Mouse (Mus musculus) naive thymus-derived CD4-positive, alpha-beta T cell, adult 2 months (primary cell): ENCODE data around the gene Cpsf3.

ENCODE experiments used
- DNase-seq: peaks from one replicate; pipeline ENCODE4 v3.0.0-alpha.2; 2011; ENCODE audit warnings: low read depth

Gene Cpsf3

GRCm38 (mm10) chr12:21289651-21290050 is 4.5 kb downstream of the Cpsf3 start:
- no peak for DNase-seq

GRCm38 (mm10) chr12:21298856-21299255 is 13.7 kb downstream of the Cpsf3 start:
- DNase-seq, result no peak

- DNase-seq, result no peak
Measured at GRCm38 (mm10) chr12:21301324-21301723, 16.1 kb downstream of the Cpsf3 start.

GRCm38 (mm10) chr12:21301932-21302331 is 16.7 kb downstream of the Cpsf3 start:
- DNase-seq, result no peak

DNA sequence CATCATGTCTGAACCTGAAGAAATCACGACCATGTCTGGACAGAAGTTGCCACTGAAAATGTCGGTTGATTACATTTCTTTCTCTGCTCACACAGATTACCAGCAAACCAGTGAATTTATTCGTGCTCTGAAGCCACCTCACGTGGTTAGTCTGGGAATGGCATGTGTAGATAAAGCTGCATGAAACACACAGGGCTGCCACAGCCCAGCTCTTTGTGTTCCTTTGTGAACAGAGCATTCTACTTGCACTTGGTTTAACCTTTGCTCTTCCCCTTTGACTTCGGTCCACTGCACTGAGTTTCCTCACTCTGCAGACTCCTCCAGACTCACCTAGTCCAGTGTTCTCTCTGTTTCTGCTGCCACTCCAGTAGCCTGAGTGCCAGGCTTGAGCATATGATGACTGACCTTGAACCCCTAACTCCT is 17.2 kb downstream of the Cpsf3 start:
- no peak for DNase-seq

GRCm38 (mm10) chr12:21305741-21306140 is 20.6 kb downstream of the Cpsf3 start:
- DNase-seq, result no peak

DNA sequence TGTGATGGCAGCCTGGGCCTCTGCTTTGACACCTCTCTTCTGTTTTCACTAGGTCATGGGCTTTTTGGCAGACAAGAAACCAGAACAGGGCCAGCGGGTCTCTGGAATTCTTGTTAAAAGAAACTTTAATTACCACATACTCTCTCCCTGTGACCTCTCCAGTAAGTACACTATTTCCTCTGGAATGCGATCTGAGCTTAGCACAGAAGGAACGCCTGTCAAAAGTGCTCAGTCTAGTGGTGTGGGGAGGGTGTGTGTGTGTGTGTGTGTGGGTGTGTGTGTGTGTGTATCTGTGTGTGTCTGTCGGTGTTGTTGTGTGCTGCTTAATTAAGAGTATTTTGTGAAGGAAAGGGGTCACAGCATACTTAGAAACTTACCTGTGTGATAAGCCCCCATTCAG is 21.5 kb downstream of the Cpsf3 start:
- DNase-seq, result no peak

DNA sequence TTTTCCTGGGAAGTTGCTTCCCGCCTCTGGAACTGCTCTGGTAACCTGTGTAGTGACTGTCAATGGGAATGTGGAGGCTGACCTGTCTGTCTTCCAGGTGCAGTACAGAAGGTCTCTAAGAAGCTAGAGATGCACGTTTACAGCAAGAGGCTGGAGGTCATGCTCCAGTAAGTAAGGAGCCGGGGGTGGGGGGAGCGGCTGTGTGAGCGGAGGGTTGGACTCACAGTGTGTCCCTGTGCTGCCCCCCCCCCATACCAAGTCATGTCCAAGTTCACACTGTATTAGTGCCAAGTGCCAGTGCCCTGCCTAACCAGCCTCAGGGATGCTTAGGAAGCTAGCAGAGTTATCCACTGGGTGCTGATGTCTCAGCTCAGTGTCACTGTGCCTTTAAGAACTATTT is 27.0 kb downstream of the Cpsf3 start:
- no peak for DNase-seq

DNA sequence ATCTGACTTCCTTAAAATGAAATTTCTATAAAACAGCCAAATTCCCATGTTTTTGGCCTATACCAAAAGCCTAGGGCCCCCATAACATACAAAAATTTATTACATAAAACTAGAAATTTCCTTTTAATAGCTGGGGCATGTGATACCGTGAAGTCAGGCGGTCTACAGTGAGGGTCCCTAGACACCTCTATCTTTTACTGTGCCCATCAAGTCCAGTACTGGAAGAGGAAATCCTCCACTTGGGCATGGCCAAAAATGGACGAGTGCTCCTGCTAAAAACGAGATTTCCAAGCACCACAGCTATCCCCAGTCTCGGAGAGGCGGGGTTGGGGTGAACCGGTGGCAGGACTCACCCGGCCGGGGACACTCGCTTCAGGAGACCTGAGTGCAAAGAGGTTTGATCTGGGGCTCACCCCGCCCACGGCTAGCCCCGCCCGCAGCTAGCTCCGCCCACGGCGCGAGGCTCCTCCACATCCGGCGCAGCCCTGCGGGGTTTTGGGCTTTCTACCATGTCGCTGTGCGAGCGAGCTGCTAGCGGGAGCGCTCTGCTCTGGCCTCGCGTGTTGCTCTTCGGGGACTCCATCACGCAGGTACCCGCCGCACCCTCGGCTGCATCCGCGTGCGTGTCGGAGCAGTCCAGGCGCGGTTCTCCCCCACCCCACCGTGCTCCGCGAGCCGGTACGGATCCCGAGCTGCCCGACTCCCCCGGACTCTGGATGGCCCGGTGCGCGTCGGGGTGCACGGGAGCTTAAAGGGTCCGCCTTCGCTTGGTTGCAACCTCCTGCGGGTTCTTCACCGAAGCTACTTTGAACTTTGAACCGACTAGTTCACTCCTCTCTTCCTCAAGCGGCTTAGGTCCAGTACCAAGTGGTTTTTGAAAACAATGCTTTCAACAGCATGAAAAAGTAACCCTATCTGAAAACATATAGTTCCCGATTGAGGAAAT is 31.0 kb downstream of the Cpsf3 start, which contains the start of gene Iah1:
Gene Iah1, plus strand, starts transcription at position 467 of the 946 bp plus-strand sequence.
- DNase-seq, result peak; percentile 94

- peak; percentile 21 for DNase-seq
Measured at GRCm38 (mm10) chr12:21316869-21317265, 31.7 kb downstream of the Cpsf3 start.

- peak; percentile 87 for DNase-seq
Measured at GRCm38 (mm10) chr12:21318143-21318895, 33.1 kb downstream of the Cpsf3 start.

DNA sequence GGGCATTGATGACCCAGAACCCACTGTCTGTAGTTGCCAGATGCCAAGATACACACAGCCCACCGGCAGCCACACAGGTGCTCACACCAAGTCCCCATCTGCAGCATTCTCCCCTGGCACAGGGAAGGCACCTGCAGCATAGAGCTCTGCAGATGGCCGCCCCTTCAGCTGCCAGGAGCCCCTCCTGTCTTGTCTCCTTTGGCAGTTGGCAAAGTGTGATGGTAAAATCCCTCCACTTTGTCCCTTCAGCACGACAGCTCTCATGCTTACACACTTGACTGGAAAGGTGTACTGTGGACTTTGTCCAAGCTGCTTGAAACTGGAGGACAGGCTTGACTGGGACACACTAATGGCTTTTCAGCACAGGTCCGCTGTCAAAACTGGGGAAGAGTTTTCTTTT is 35.1 kb downstream of the Cpsf3 start:
- DNase-seq, result no peak

GRCm38 (mm10) chr12:21321170-21321569 is 36.0 kb downstream of the Cpsf3 start:
- no peak for DNase-seq

- DNase-seq, result no peak
Measured at GRCm38 (mm10) chr12:21322296-21322695, 37.1 kb downstream of the Cpsf3 start.

- no peak for DNase-seq
Measured at GRCm38 (mm10) chr12:21322856-21323255, 37.7 kb downstream of the Cpsf3 start.

- DNase-seq, result no peak
Measured at GRCm38 (mm10) chr12:21324101-21324500, 38.9 kb downstream of the Cpsf3 start.

DNA sequence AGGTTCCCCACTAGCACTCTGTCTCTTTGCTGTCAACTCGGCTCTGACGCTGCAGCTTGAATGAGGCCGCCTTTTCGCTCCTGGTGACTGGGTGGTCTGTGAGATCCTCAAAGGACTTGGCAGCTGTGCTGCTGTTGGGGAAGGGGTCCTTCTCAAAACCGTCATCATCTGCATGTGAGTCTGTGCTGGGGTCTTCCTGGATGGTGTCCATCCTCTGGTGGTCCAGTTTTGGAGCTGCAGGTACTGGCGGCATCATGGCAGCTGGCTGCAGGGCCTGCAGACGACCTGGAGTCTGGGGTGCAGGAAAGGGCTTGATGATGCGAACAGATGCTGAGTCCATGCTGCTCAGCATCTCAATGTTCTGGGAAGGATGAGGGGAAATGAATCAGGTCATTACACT is 40.1 kb downstream of the Cpsf3 start:
- DNase-seq, result no peak

- no peak for DNase-seq
Measured at GRCm38 (mm10) chr12:21326325-21326724, 41.1 kb downstream of the Cpsf3 start.

GRCm38 (mm10) chr12:21329661-21330400 is 44.6 kb downstream of the Cpsf3 start:
- DNase-seq, result no peak

- no peak for DNase-seq
Measured at GRCm38 (mm10) chr12:21330961-21331576, 45.9 kb downstream of the Cpsf3 start.

DNA sequence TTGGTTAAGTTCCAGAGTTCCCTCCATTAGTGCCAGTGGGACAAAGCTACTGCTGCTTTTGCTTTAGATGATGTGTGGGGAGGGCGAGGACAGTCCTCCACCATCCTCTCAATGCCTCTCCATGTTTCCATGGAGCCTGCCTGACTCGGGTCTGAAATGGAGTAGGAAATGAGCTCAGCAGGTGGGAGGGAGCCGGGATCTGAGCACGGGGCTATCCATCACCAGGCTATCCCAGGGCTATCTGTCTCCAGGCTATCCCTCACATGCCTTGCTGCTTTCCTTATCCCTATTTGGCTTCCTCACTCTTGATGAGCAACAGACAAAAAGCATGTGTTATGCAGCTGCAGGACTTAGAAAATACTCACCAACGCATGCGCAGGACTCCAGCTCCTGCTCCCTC is 46.5 kb downstream of the Cpsf3 start:
- DNase-seq, result no peak

DNA sequence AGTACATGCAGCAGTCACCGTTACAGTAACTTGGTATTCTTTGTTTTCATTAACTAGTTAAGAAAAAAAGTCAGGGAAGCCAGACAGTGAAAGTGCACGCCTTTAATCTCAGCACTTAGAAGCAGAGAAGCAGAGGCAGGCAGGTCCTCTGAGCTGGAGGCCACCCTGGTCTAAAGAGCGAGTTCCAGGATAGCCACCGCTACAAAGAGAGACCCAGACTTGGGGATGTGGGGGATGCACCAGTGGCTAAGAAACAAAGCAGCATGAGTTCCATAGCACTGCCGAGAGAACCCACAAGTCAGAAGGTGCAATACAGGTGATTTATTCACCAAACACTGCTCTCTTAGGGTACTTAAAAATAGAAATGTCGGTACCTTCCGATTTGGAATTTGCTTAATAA is 47.8 kb downstream of the Cpsf3 start:
- no peak for DNase-seq
